Mouse (Mus musculus) lung, postnatal 0 days (tissue): ENCODE measurements at regions not wholly inside any gene's neighbourhood (a gene's known extent, or its start where the extent isn't known, plus 50 kb on each side); places are given as distances from the start of the nearest gene placed in this dataset.

ENCODE experiments used
- CTCF ChIP-seq: IDR thresholded peaks from 2 replicates; pipeline ENCODE4 v1.5.1; 2016; ENCODE audit warnings: antibody characterized with exemption, mild to moderate bottlenecking
- EP300 ChIP-seq: IDR thresholded peaks from 2 replicates; pipeline ENCODE4 v1.6.1; 2016; ENCODE audit warnings: antibody characterized with exemption, mild to moderate bottlenecking, control low read depth

- TF ChIP-seq CTCF (no peak), EP300 (no peak)
Observed at GRCm38 (mm10) chr13:51328131-51328970, 80.1 kb upstream of the S1pr3 start.
